Mouse (Mus musculus) stomach, postnatal 0 days (tissue): ENCODE measurements at regions not wholly inside any gene's neighbourhood (a gene's known extent, or its start where the extent isn't known, plus 50 kb on each side); places are given as distances from the start of the nearest gene placed in this dataset.

Experiments
- CTCF ChIP-seq: IDR thresholded peaks from 2 replicates; pipeline ENCODE4 v1.5.1; 2016; ENCODE audit warnings: antibody characterized with exemption, low read depth, mild to moderate bottlenecking, moderate library complexity
- EP300 ChIP-seq: optimal IDR thresholded peaks from 2 replicates; pipeline ENCODE3; 2016; ENCODE audit warnings: antibody characterized with exemption

- TF ChIP-seq CTCF (peak; percentile 91), EP300 (no peak)
These were observed 480.2 kb upstream of the Slc35b3 start for GRCm38 (mm10) chr13:39440907-39441306.
